Mouse (Mus musculus) stomach, postnatal 0 days (tissue): ENCODE data around the gene C1qtnf5.

ENCODE experiments used
- CTCF ChIP-seq: IDR thresholded peaks from 2 replicates; pipeline ENCODE4 v1.5.1; 2016; ENCODE audit warnings: antibody characterized with exemption, low read depth, mild to moderate bottlenecking, moderate library complexity
- EP300 ChIP-seq: optimal IDR thresholded peaks from 2 replicates; pipeline ENCODE3; 2016; ENCODE audit warnings: antibody characterized with exemption

- TF ChIP-seq CTCF (no peak; the same call in 1 of the 2 replicates), EP300 (no peak)
Observed at GRCm38 (mm10) chr9:44096536-44096935, 10.5 kb upstream of the C1qtnf5 start.
